Mouse (Mus musculus): Measurements from ENCODE around the gene Cpeb1. TPM values are rescaled to one million over a fixed set of nuclear protein-coding genes. Genes with fewer than 3 reads are reported as not detected.

The Cpeb1 gene
- polyA plus RNA-seq (2012; rRNA removed), result 1.00 and 1.1 TPM in 2 replicates
- 0.10 and 0.77 TPM in 2 replicates for polyA plus RNA-seq (2014; fragmentation: Nextera tagmentation; extraction: Ambion mirVana)

DNA sequence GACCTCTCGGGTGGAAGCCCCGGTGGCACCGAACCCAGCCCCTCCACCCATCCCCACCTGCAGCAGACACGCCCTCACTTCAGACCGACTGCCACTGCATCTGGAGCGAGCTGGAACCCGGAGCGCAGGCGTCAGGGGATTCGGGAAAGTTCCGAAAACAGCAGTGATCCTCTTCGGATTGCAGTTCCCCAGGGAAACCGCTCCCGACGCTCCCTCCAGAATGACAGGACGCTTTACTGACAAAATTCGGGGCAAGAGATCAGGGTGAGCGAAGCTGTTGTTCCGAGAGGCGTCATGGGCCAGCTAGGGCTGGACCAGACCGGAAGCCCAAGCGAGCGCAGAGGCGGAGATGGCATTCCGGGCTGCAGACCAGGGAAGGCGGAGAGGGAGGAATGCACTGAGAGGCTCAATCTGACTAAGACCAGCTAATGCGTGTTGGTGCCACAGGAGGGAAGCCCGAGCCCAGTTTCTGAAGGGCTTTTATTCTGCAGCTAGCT is at the start of gene Cpeb1:
Gene Cpeb1, minus strand, starts transcription at position 311 of the 497 bp plus-strand sequence.
- peak; percentile 40 for DNase-seq (ENCODE audit: low spot score)
- Histone ChIP-seq H3K9ac (ENCODE audit: low read depth, low read length, severe bottlenecking) (peak within 1 kb of the TSS; percentile 36; the same call in 1 of the 2 replicates), H3K4me3 (replicated peaks; ENCODE audit: low read length) (peak within 1 kb of the TSS; percentile 48), H3K27me3 (ENCODE audit: control insufficient read depth, insufficient read depth, low read length) (peaks cover 65% of the 10 kb centered on the region), H3K9me3 (ENCODE audit: control insufficient read depth, low read length) (no peaks in the 10 kb centered on the region), H3K4me1 (ENCODE audit: control insufficient read depth, insufficient read depth, low read length) (peaks cover 17% of the 10 kb centered on the region), H3K4me2 (replicated peaks; ENCODE audit: low read depth, low read length, severe bottlenecking) (peak within 1 kb of the TSS; percentile 93), H3K27ac (replicated peaks; ENCODE audit: low read depth, low read length) (no peak within 1 kb of the TSS), H3K36me3 (ENCODE audit: control insufficient read depth, insufficient read depth, low read length) (no peaks in the 10 kb centered on the region)
- ATAC-seq (ENCODE audit: low FRiP score, low read depth), result no peak
- under 1% methylated on average over 28 of the region's 28 CpGs for whole genome bisulfite sequencing
- TF ChIP-seq POLR2A (IDR thresholded peaks at IDR 0.05; ENCODE audit: borderline replicate concordance, extremely low read depth, insufficient read depth, insufficient read length), result no peak

DNA sequence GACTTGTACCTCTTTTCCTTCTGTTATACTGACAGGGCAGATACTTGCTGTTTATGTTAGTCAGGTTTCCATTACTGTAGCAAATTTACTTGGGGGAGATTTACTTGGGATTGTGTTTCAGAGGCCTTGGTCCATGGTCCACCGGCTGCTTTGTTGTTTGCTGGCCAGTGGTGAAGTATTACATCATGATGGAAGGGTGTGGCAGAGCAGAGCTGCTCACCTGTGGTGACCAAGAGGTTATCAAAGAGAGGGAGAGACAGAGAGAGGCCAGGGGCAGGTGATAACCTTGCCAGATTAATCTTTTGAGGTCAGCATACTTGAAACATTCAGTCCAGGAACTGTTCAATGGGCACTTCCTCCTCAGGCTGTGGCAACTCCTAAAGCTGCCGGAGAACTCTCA is 45.8 kb upstream of the Cpeb1 start:
- no peaks in the 10 kb centered on the region for H3K9me3 ChIP-seq (ENCODE audit: control insufficient read depth, low read length)
- no peak for TF ChIP-seq POLR2A (IDR thresholded peaks at IDR 0.05; ENCODE audit: borderline replicate concordance, extremely low read depth, insufficient read depth, insufficient read length)
- DNase-seq (ENCODE audit: low spot score) (no peak), ATAC-seq (ENCODE audit: low FRiP score, low read depth) (no peak)
- H3K27me3 ChIP-seq (ENCODE audit: control insufficient read depth, insufficient read depth, low read length), result no peaks in the 10 kb centered on the region
- H3K4me1 ChIP-seq (ENCODE audit: control insufficient read depth, insufficient read depth, low read length), result no peaks in the 10 kb centered on the region
- H3K36me3 ChIP-seq (ENCODE audit: control insufficient read depth, insufficient read depth, low read length), result no peaks in the 10 kb centered on the region
- H3K4me3 ChIP-seq (replicated peaks; ENCODE audit: low read length), result no peak overlapping the region
- 71% methylated on average over 2 of the region's 2 CpGs for WGBS
- no peak overlapping the region for H3K27ac ChIP-seq (replicated peaks; ENCODE audit: low read depth, low read length)
- no peak overlapping the region for H3K4me2 ChIP-seq (replicated peaks; ENCODE audit: low read depth, low read length, severe bottlenecking)
- no peak overlapping the region for H3K9ac ChIP-seq (ENCODE audit: low read depth, low read length, severe bottlenecking)

DNA sequence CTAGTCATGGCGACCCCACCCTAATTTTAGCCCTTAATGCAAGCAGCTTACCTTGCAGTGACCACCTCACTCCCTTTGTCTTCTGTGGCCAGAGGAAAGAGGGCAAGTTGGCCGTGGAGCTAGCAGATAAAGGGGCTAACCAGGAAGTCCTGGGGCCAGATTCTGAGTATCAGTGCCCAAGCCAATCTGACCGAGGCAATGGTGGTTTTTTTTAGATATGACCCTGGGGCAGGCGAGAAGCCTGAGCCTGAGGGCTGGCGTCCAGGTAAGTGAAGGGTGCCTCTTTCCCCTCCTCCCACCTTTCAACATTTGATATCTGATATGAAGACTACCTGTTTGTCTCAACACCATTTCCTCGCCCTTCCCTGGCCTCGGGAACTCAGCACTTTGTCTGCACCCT is 42.9 kb upstream of the Cpeb1 start, which contains the start of gene BC048679:
Gene BC048679, minus strand, starts transcription at position 101 of the 400 bp plus-strand sequence.
- H3K27ac ChIP-seq (replicated peaks; ENCODE audit: low read depth, low read length), result no peak within 1 kb of the TSS
- H3K4me3 ChIP-seq (replicated peaks; ENCODE audit: low read length), result no peak within 1 kb of the TSS
- no peak within 1 kb of the TSS for H3K9ac ChIP-seq (ENCODE audit: low read depth, low read length, severe bottlenecking)
- no peaks in the 10 kb centered on the region for H3K36me3 ChIP-seq (ENCODE audit: control insufficient read depth, insufficient read depth, low read length)
- no peaks in the 10 kb centered on the region for H3K9me3 ChIP-seq (ENCODE audit: control insufficient read depth, low read length)
- no peak for TF ChIP-seq POLR2A (IDR thresholded peaks at IDR 0.05; ENCODE audit: borderline replicate concordance, extremely low read depth, insufficient read depth, insufficient read length)
- H3K27me3 ChIP-seq (ENCODE audit: control insufficient read depth, insufficient read depth, low read length), result peaks cover 11% of the 10 kb centered on the region
- H3K4me1 ChIP-seq (ENCODE audit: control insufficient read depth, insufficient read depth, low read length), result 0 out of 2 replicates have a peak, but pooled peaks cover 3% of the 10 kb centered on the region
- ATAC-seq (ENCODE audit: low FRiP score, low read depth) (no peak), DNase-seq (ENCODE audit: low spot score) (no peak)
- no peak within 1 kb of the TSS for H3K4me2 ChIP-seq (replicated peaks; ENCODE audit: low read depth, low read length, severe bottlenecking)
- 74% methylated on average over 7 of the region's 7 CpGs for WGBS

DNA sequence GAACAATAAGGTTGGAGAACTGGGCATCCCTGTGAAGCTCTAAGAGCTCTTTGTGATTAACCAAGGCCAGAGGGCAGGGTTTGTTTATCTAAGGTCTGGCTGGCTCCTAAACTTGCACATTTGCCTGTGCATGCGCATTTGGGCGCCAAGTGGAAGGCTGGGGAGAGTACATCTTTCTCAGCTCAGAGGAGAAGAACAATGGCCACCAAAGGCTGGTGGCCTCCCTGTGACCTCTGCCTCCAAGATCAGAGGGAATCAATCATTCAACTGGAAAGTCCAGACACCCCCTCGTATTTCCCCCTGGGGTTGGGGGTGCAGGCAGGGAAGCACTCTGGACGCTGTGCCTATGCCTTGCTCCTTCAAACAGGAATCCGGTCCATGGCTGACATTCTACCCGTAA is 41.9 kb upstream of the Cpeb1 start:
- Histone ChIP-seq H3K36me3 (ENCODE audit: control insufficient read depth, insufficient read depth, low read length) (no peaks in the 10 kb centered on the region), H3K4me1 (ENCODE audit: control insufficient read depth, insufficient read depth, low read length) (0 out of 2 replicates have a peak, but pooled peaks cover 6% of the 10 kb centered on the region), H3K9me3 (ENCODE audit: control insufficient read depth, low read length) (no peaks in the 10 kb centered on the region), H3K4me3 (replicated peaks; ENCODE audit: low read length) (no peak overlapping the region), H3K27ac (replicated peaks; ENCODE audit: low read depth, low read length) (no peak overlapping the region), H3K9ac (ENCODE audit: low read depth, low read length, severe bottlenecking) (no peak overlapping the region), H3K27me3 (ENCODE audit: control insufficient read depth, insufficient read depth, low read length) (peaks cover 21% of the 10 kb centered on the region), H3K4me2 (replicated peaks; ENCODE audit: low read depth, low read length, severe bottlenecking) (no peak overlapping the region)
- 32% methylated on average over 6 of the region's 6 CpGs for WGBS
- ATAC-seq (ENCODE audit: low FRiP score, low read depth), result no peak
- TF ChIP-seq POLR2A (IDR thresholded peaks at IDR 0.05; ENCODE audit: borderline replicate concordance, extremely low read depth, insufficient read depth, insufficient read length), result no peak
- no peak for DNase-seq (ENCODE audit: low spot score)

DNA sequence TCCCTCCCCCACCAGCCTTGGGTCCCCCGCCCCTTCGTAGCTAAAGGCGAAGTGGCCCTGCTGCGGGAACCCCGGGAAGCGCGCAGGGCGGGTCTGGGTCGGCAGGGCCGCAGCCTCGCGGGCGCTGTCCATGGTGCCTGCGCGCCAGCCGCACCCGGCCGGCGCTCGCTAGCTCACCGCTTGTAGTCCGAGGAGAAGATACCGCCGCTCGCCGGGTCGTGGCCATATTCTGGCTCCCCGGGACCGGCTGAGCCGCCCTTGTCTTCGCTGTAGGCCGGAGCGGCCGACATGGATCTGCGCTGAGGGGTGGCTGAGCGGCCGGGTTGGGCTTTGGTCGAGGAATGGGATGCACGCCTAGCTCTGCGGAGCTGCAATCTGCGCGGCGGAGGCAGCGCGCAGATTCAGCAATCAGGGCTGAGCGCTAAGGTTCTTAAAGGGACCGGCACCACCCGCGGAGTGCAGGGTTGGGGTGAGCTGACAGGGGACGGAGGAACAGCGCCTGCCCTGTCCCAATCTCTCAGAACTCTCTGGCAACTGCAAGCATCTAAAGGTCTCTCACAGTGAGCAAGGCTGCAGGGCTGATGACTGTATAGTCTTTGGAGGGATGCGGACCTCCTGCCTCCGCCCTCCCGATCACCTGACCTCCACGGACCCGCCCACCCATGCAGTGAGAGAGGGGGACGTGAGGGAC is 38.2 kb upstream of the Cpeb1 start, which contains the start of gene Ap3b2:
Gene Ap3b2, minus strand, starts transcription at position 595 of the 691 bp plus-strand sequence.
- TF ChIP-seq POLR2A (IDR thresholded peaks at IDR 0.05; ENCODE audit: borderline replicate concordance, extremely low read depth, insufficient read depth, insufficient read length), result no peak
- Histone ChIP-seq H3K9ac (ENCODE audit: low read depth, low read length, severe bottlenecking) (no peak within 1 kb of the TSS), H3K9me3 (ENCODE audit: control insufficient read depth, low read length) (no peaks in the 10 kb centered on the region), H3K4me3 (replicated peaks; ENCODE audit: low read length) (peak within 1 kb of the TSS; percentile 46), H3K4me1 (ENCODE audit: control insufficient read depth, insufficient read depth, low read length) (0 out of 2 replicates have a peak, but pooled peaks cover 6% of the 10 kb centered on the region), H3K27me3 (ENCODE audit: control insufficient read depth, insufficient read depth, low read length) (peaks cover 24% of the 10 kb centered on the region), H3K36me3 (ENCODE audit: control insufficient read depth, insufficient read depth, low read length) (no peaks in the 10 kb centered on the region), H3K27ac (replicated peaks; ENCODE audit: low read depth, low read length) (no peak within 1 kb of the TSS), H3K4me2 (replicated peaks; ENCODE audit: low read depth, low read length, severe bottlenecking) (peak within 1 kb of the TSS; percentile 85)
- peak; percentile 80 for DNase-seq (ENCODE audit: low spot score)
- 0% methylated on average over 41 of the region's 57 CpGs for WGBS
- peak; percentile 62 for ATAC-seq (ENCODE audit: low FRiP score, low read depth)

Data from limb, embryonic 14.5 days (tissue).